Mouse (Mus musculus): ENCODE data around the gene Selenoh. TPM values are rescaled to one million over a fixed set of nuclear protein-coding genes. Genes with fewer than 3 reads are reported as not detected.

Selenoh gene
- polyA plus RNA-seq (2015; fragmentation: Nextera tagmentation; extraction: Ambion mirVana) = 184 and 198 TPM in 2 replicates

DNA sequence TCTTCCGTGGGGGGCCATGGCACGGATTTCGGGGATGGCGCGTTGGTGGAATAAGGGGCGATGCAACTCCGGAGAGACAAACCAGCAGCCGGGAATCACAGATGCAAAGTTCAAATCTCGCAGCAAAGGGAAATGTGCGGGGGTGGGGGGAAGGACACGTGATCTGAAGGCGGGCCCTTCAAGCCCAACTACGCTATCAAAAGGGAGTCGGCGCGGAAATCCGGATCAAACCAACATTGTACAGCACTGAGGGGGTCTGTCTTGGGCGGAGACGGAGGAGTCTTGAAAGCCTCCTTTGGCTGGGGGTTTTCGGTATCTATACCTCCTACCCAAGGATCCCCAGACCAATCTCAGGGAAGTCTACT, at the start of gene Selenoh:
TSS of gene Selenoh (minus strand) at position 202 of the 365 bp plus-strand sequence.
- WGBS = 0% methylated on average over 20 of the region's 20 CpGs
- Histone ChIP-seq H3K36me3 (ENCODE audit: control insufficient read depth, insufficient read depth, low read length) (peaks cover 20% of the 10 kb centered on the region), H3K4me2 (ENCODE audit: low read length) (peak within 1 kb of the TSS; percentile 76), H3K27me3 (replicated peaks; ENCODE audit: control insufficient read depth, insufficient read depth, low read length) (no peaks in the 10 kb centered on the region), H3K9me3 (ENCODE audit: control insufficient read depth, low read length) (no peaks in the 10 kb centered on the region), H3K9ac (ENCODE audit: low read depth, low read length) (peak within 1 kb of the TSS; percentile 89), H3K4me1 (ENCODE audit: control insufficient read depth, insufficient read depth, low read depth, low read length) (peaks cover 13% of the 10 kb centered on the region), H3K4me3 (ENCODE audit: low read length) (peak within 1 kb of the TSS; percentile 95), H3K27ac (ENCODE audit: low read depth, low read length) (peak within 1 kb of the TSS; percentile 91)
- ATAC-seq = peak; percentile 98

- no peaks in the 10 kb centered on the region for H3K9me3 ChIP-seq (ENCODE audit: control insufficient read depth, low read length)
- WGBS = 94% methylated on average over 4 of the region's 4 CpGs
- ATAC-seq = no peak
These were observed 46.8 kb upstream of the Selenoh start for GRCm38 (mm10) chr2:84717357-84717756.

GRCm38 (mm10) chr2:84716423-84717355, 46.1 kb upstream of the Selenoh start:
- H3K36me3 ChIP-seq (ENCODE audit: control insufficient read depth, insufficient read depth, low read length) = no peaks in the 10 kb centered on the region
- H3K27ac ChIP-seq (ENCODE audit: low read depth, low read length) = peak overlapping the region; percentile 89
- H3K9ac ChIP-seq (ENCODE audit: low read depth, low read length) = peak overlapping the region; percentile 79
- peak overlapping the region; percentile 96 for H3K4me3 ChIP-seq (ENCODE audit: low read length)
- no peaks in the 10 kb centered on the region for H3K27me3 ChIP-seq (replicated peaks; ENCODE audit: control insufficient read depth, insufficient read depth, low read length)
- no peaks in the 10 kb centered on the region for H3K9me3 ChIP-seq (ENCODE audit: control insufficient read depth, low read length)
- 37% methylated on average over 9 of the region's 9 CpGs for WGBS
- H3K4me1 ChIP-seq (ENCODE audit: control insufficient read depth, insufficient read depth, low read depth, low read length) = peaks cover 12% of the 10 kb centered on the region
- peak overlapping the region; percentile 93 for H3K4me2 ChIP-seq (ENCODE audit: low read length)
- ATAC-seq = no peak

More at GRCm38 (mm10) chr2:84717357-84717756, 46.8 kb upstream of the Selenoh start:
- Histone ChIP-seq H3K36me3 (ENCODE audit: control insufficient read depth, insufficient read depth, low read length) (no peaks in the 10 kb centered on the region), H3K4me1 (ENCODE audit: control insufficient read depth, insufficient read depth, low read depth, low read length) (peaks cover 12% of the 10 kb centered on the region), H3K4me3 (ENCODE audit: low read length) (no peak overlapping the region), H3K9ac (ENCODE audit: low read depth, low read length) (no peak overlapping the region), H3K4me2 (ENCODE audit: low read length) (no peak overlapping the region), H3K27ac (ENCODE audit: low read depth, low read length) (no peak overlapping the region), H3K27me3 (replicated peaks; ENCODE audit: control insufficient read depth, insufficient read depth, low read length) (no peaks in the 10 kb centered on the region)

GRCm38 (mm10) chr2:84715562-84716361, 45.2 kb upstream of the Selenoh start:
- under 1% methylated on average over 33 of the region's 33 CpGs for WGBS
- H3K4me3 ChIP-seq (ENCODE audit: low read length) = peak overlapping the region; percentile 96
- H3K9me3 ChIP-seq (ENCODE audit: control insufficient read depth, low read length) = no peaks in the 10 kb centered on the region
- H3K9ac ChIP-seq (ENCODE audit: low read depth, low read length) = peak overlapping the region; percentile 79
- H3K27me3 ChIP-seq (replicated peaks; ENCODE audit: control insufficient read depth, insufficient read depth, low read length) = no peaks in the 10 kb centered on the region
- ATAC-seq = peak; percentile 96
- peaks cover 12% of the 10 kb centered on the region for H3K4me1 ChIP-seq (ENCODE audit: control insufficient read depth, insufficient read depth, low read depth, low read length)
- peak overlapping the region; percentile 98 for H3K27ac ChIP-seq (ENCODE audit: low read depth, low read length)
- H3K36me3 ChIP-seq (ENCODE audit: control insufficient read depth, insufficient read depth, low read length) = peaks cover under 1% of the 10 kb centered on the region; the same call in 1 of the 2 replicates
- H3K4me2 ChIP-seq (ENCODE audit: low read length) = peak overlapping the region; percentile 93

DNA sequence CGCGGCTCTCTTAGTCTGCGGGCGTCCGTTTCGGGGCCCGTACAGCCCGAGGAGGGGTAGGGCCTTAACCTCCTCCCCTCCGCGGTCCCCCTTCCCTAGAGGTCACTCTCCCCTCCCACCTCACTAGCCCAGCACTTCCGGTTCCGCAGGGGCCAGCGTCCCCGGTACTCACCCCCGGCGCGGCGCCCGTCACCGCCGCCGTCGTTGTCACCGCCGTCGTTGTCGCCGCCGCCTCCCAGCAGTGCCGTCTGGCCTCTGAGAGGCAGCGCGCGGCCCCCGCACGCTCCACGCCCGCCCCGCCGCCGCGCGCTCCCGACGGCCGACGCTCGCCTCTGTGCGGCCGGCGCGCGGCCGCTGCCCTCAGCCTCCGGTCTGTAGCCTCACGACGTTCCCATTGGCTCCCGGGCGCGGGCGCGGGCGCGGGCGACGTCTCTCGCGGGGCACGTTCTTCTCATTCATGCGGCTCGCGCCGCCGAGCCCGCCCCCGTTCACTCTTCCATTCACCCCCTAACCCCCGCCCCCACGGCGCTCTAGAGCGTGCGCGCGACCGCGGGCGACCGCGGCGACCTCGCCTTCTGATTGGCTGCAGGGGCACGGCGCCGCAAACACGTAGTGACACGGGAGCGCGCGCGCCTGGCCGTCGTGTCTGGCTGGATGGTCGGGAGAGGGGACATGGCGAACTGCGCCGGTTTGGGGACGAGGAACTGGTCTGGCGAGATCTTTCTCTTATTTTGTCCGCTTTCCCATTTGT, 44.4 kb upstream of the Selenoh start, which contains the start of gene Zdhhc5:
TSS of gene Zdhhc5 (minus strand) at position 370 of the 751 bp plus-strand sequence.
- WGBS = under 1% methylated on average over 97 of the region's 107 CpGs

DNA sequence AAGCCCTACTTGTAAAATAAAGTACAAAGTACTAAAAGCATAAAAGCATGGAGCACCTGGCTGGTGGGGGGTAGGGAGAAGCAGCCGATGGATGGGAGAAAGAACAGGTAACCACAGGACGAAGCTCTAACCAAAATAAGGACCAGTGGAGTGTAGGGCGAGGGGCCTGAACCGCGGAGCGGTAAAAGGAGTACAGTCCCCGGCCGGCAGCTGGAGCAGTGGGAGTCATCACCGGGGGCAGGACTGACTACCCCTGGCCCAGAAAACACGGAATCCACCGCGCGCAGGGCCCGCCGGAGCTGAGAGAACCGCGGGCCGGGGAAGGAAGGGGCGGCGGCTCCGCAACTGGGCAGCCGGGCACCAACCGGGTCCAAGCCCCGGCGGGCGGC, 43.8 kb upstream of the Selenoh start:
- Histone ChIP-seq H3K9me3 (ENCODE audit: control insufficient read depth, low read length) (no peaks in the 10 kb centered on the region), H3K4me1 (ENCODE audit: control insufficient read depth, insufficient read depth, low read depth, low read length) (peaks cover 12% of the 10 kb centered on the region), H3K4me2 (ENCODE audit: low read length) (peak overlapping the region; percentile 76), H3K4me3 (ENCODE audit: low read length) (peak overlapping the region; percentile 96), H3K27me3 (replicated peaks; ENCODE audit: control insufficient read depth, insufficient read depth, low read length) (no peaks in the 10 kb centered on the region), H3K27ac (ENCODE audit: low read depth, low read length) (peak overlapping the region; percentile 98), H3K36me3 (ENCODE audit: control insufficient read depth, insufficient read depth, low read length) (peaks cover 8% of the 10 kb centered on the region), H3K9ac (ENCODE audit: low read depth, low read length) (peak overlapping the region; percentile 95)
- 0% methylated on average over 24 of the region's 26 CpGs for WGBS
- peak; percentile 12; the same call in 1 of the 2 replicates for ATAC-seq

More for the DNA sequence above, 44.4 kb upstream of the Selenoh start, which contains the start of gene Zdhhc5:
- peak within 1 kb of the TSS; percentile 93 for H3K4me2 ChIP-seq (ENCODE audit: low read length)
- H3K4me1 ChIP-seq (ENCODE audit: control insufficient read depth, insufficient read depth, low read depth, low read length) = peaks cover 12% of the 10 kb centered on the region
- no peaks in the 10 kb centered on the region for H3K9me3 ChIP-seq (ENCODE audit: control insufficient read depth, low read length)
- peak; percentile 96 for ATAC-seq
- H3K9ac ChIP-seq (ENCODE audit: low read depth, low read length) = peak within 1 kb of the TSS; percentile 95
- no peaks in the 10 kb centered on the region for H3K27me3 ChIP-seq (replicated peaks; ENCODE audit: control insufficient read depth, insufficient read depth, low read length)
- H3K4me3 ChIP-seq (ENCODE audit: low read length) = peak within 1 kb of the TSS; percentile 96
- H3K27ac ChIP-seq (ENCODE audit: low read depth, low read length) = peak within 1 kb of the TSS; percentile 98
- H3K36me3 ChIP-seq (ENCODE audit: control insufficient read depth, insufficient read depth, low read length) = peaks cover 8% of the 10 kb centered on the region

- H3K4me3 ChIP-seq (ENCODE audit: low read length) = no peak overlapping the region
- H3K9ac ChIP-seq (ENCODE audit: low read depth, low read length) = no peak overlapping the region
- no peak overlapping the region for H3K4me2 ChIP-seq (ENCODE audit: low read length)
- H3K27me3 ChIP-seq (replicated peaks; ENCODE audit: control insufficient read depth, insufficient read depth, low read length) = no peaks in the 10 kb centered on the region
- H3K27ac ChIP-seq (ENCODE audit: low read depth, low read length) = no peak overlapping the region
- peaks cover 16% of the 10 kb centered on the region for H3K4me1 ChIP-seq (ENCODE audit: control insufficient read depth, insufficient read depth, low read depth, low read length)
- H3K9me3 ChIP-seq (ENCODE audit: control insufficient read depth, low read length) = no peaks in the 10 kb centered on the region
- peaks cover 16% of the 10 kb centered on the region for H3K36me3 ChIP-seq (ENCODE audit: control insufficient read depth, insufficient read depth, low read length)
- ATAC-seq = no peak
- WGBS = 91% methylated on average over 2 of the region's 2 CpGs
These were observed 41.3 kb upstream of the Selenoh start for GRCm38 (mm10) chr2:84711898-84712297.

DNA sequence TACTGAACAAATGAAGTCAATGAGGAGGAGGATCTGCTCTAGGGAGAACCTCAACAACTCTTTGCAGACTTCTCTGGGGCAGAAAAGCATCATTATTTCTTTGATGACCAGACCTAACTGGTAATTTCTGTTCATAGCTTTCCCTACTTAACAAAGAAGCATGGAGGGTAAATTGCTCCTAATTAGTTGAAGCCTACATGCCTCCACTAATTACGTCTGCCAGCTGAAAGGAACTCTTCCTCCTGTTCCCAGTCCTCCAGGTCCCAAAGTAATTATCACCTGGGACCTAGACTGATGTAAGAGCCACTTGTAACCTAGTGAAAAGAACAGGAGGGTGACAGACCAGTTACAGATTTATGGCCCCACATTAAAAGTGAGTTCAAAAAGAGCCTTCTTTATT, 37.0 kb upstream of the Selenoh start:
- Histone ChIP-seq H3K4me1 (ENCODE audit: control insufficient read depth, insufficient read depth, low read depth, low read length) (peaks cover 3% of the 10 kb centered on the region), H3K36me3 (ENCODE audit: control insufficient read depth, insufficient read depth, low read length) (peaks cover 16% of the 10 kb centered on the region), H3K27ac (ENCODE audit: low read depth, low read length) (no peak overlapping the region), H3K4me3 (ENCODE audit: low read length) (no peak overlapping the region), H3K4me2 (ENCODE audit: low read length) (no peak overlapping the region), H3K9ac (ENCODE audit: low read depth, low read length) (no peak overlapping the region), H3K9me3 (ENCODE audit: control insufficient read depth, low read length) (no peaks in the 10 kb centered on the region), H3K27me3 (replicated peaks; ENCODE audit: control insufficient read depth, insufficient read depth, low read length) (no peaks in the 10 kb centered on the region)
- ATAC-seq = no peak
- 63% methylated on average over 1 of the region's 1 CpGs for WGBS
